Mouse (Mus musculus) ES-Bruce4 (cell line): ENCODE measurements around the gene Avl9.

ENCODE experiments used
- CTCF ChIP-seq: IDR thresholded peaks from one replicate; pipeline ENCODE4 v1.8.1; 2011; ENCODE audit warnings: low read depth, low read length
- EP300 ChIP-seq: IDR thresholded peaks from 2 replicates; pipeline ENCODE4 v1.6.1; 2011; ENCODE audit warnings: low read depth, low read length; ENCODE audit not compliant: insufficient read depth

DNA sequence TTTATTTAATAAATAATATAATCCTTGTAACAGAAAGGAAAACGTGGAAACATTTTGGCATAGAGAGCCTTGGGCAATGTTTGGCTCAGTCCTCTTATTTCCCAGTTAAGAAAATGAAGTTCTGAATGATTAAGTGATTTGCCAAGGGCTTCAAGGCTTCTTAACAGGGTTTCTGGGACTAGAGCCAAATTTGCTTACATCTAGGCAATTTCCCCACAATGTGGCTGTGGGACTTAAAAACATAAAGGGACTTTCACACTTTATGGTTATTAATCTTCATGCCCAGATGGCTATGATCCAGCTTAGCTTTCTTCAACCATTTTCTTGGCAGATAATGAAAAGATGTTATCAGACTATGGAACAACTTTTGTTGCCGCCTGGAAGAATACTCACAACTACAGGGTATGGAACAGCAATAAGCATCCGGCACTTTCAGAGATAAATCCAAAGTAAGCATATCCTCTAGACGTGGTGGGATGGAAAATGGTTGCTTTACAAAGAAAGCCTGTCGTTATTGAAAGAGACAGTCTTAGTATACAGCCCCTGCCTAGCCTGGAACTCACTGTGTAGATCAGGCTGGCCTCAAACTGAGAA, 31.3 kb downstream of the Avl9 start:
- TF ChIP-seq CTCF (no peak), EP300 (no peak)
